Mouse (Mus musculus): Measurements from ENCODE around the gene Rin2.

DNA sequence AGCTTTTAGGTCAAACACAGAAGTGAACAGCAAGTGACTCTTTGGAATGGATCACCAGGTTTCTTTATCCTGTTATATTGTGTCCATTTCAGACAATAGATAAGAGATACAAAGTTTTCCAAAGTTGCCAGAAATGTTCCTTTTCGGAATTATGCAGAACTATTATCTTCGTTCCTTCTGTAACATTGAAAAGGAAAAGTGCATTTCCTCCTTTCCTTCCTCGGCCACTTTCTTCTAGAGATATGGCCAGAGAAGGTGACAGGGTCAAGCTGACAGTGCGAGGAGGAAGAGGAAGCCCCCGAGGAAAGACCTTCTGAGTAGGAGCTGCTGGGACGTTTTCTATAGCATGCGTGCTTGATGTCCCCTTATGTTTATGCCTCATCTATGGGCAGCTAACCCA is 29.7 kb downstream of the Rin2 start:
- TF ChIP-seq CTCF (IDR thresholded peaks at IDR 0.05; ENCODE audit: borderline replicate concordance, insufficient read depth, low read depth, low read length): no peak
- TF ChIP-seq POLR2A (IDR thresholded peaks at IDR 0.05; ENCODE audit: borderline replicate concordance, insufficient read depth, low read length): no peak
